Mouse (Mus musculus) gastrocnemius, postnatal 36 days (tissue): ENCODE results near the gene Izumo1. TPM values are rescaled to one million over a fixed set of nuclear protein-coding genes. Genes with fewer than 3 reads are reported as not detected.

Experiments used
- DNase-seq, 2 experiments: peaks; one replicate each; pipeline ENCODE4 v3.0.0; 2022
- intact Hi-C: fragments of 180-260 bp; cut with DNase I; formaldehyde crosslinking; loops from one replicate; pipeline ENCODE4 v1.15.1; 2025
- total RNA-seq, 2 experiments: library from RNA; stranded (reverse); gene quantifications; 2 replicates each; pipeline ENCODE4 v1.2.3; 2021

Izumo1 gene
- total RNA-seq, 2 experiments from 2014 or later: not detected

DNA sequence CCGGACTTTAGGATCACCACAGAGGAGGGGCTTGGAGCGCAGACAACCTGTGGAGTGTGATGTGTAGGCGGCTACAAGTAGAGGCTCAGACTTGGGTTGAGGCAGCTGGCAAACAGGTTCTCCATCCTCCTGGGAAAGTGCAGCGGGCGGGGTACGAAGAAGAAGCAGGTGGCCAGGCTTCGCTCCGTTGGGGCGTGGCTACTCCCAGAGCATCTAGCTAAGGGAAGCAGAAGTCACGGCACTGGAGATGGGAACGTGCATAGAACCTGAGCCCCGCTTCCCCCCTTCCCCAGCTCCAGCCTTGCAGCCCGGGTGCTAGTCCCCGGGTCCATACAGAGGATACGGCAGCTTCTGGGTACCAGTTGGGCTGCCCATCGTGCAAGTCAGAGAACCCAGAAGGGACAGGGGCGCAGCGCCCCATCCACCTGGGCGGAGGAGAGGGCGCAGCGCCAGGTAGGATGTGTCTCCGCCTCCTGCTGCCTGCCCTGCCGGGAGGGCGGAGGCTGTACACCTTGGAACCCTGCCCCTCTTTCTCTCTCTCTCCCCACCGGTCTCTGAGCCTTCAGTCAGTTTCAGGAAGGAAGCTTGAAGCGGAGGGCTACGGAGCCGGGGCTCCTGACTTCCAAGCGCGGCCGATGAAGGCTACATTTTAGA is 4.4 kb upstream of the Izumo1 start, which contains the start of gene Fut1:
TSS of gene Fut1 (plus strand) at position 248 of the 654 bp plus-strand sequence.
- intact Hi-C loops: loop anchor here (5.0 kb wide), 1 partner anchor 50 kb away; the partner anchor contains the start of gene Fut2
- no peak for DNase-seq

DNA sequence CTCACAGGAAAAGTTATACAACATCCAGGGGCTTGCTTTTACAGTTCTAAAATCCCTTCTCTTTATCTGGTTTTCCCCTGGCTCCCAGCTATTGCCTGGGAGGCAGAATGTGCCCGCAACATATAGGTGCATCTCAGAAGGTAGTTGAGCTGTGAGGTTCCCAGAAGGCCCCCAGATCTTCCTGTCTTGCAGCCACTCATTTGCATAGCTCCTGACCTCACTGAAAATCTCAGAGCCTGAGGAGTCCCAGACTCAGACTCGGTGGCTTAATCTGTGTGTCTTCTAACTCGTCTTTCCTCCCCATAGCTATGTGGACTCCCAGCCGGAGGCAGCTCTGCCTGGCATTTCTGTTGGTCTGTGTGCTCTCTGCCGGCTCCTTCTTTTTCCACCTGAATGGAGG is 3.3 kb upstream of the Izumo1 start:
- intact Hi-C loops: loop anchor here (5.0 kb wide), 1 partner anchor 49 kb away; the partner anchor contains the start of gene Fut2

DNA sequence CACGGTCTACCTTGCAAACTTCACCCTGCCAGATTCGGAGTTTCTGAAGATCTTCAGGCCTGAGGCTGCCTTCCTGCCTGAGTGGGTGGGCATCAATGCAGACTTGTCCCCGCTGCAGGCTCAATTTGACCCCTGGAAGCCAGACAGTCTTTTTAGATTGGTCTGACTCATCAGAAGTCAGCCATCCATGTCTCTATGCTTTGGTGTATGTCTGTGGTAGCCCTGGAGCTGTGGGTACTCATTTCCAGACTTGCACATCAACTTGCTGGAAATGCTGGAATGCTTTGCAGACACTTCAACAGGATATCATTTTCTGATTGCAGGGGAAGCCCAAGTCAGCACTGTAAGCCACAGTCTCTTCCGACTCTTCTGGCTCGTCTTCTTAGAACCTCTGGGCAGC is 2.0 kb upstream of the Izumo1 start:
- intact Hi-C loops: loop anchor here (5.0 kb wide), 1 partner anchor 48 kb away; the partner anchor contains the start of gene Fut2
- no peak for DNase-seq

More for the DNA sequence above, 3.3 kb upstream of the Izumo1 start:
- DNase-seq: no peak

DNA sequence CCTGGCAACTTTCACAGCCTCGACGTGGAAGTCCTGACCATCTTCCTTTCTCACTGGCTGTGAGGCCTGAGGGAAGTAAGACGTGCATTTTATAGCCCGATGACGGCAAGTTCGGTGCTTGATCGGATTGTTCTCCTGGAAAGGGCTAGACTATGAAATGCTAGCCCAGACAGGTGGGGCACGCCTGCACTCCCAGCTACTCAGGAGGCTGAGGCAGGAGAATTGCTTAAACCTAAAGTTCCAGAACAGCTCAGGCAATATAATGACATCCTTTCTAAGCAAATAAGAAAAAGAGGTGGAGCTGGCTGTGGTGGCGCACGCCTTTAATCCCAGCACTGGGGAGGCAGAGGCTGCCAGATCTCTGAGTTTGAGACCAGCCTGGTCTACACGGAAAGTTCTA is 1.9 kb downstream of the Izumo1 start:
- intact Hi-C loops: no loop called here
- no peak for DNase-seq

DNA sequence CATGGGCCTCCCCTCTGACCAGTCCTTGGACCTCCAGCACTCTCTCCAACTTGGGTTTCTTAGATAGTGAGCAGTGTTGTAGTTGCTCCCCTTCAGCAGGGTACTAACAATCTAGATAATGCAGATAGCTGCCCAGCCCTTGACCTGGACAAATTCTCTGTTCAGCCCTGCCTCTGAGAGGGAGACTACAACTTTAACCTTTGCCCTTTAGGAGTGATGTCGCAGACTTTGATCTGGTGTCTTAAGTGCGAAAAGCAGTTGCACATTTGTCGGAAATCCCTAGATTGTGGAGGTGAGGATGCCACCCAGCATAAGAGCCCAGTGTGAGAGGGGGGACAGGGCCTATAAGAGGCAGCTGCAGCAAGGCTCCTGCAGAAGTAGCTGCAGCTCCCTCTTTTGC is 3.1 kb downstream of the Izumo1 start:
- intact Hi-C loops: no loop called here
- DNase-seq: no peak

DNA sequence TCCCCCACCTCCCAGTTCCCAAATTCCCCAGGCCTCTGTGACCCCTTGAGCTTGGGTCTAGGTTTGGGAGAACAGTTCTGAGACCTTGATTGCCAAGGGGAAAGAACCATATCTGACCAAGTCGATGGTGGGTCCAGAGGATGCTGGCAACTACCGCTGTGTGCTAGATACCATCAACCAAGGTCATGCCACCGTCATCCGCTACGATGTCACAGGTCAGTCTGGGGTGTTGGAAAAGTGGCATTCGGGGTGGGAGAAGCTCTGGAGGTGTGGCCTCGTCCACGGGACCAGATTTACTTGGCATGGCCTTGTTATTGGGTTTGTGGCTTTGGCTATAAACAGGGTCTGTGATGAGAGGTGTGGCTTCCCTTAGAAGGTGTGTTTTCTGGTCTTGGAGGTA is 3.9 kb downstream of the Izumo1 start:
- no peak for DNase-seq
- intact Hi-C loops: no loop called here

DNA sequence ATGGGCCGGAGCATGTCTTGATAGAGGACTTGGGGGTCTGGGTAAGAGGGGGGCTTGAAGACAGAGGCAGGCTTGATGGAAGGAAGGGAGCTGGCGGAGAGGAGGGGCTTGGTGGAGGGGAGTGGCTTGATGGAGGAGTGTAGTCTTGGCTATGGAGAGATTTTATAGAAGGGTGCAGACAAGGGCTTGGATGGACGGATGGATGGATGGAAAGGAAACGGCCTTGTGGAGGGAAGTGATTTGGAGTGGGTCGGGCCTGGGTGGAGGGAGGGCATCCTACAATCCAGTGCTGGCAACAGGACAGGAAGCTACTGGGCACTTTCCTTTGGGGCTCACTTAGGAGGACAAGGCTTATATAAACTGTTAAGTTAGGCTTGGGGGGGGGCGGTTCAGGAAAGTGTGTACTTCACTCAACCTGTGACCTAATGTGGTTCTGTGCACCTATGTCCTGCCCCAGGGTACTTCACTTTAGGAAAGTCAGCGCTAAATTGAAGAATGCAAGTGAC is 5.0 kb downstream of the Izumo1 start:
- intact Hi-C loops: no loop called here
- no peak for DNase-seq

DNA sequence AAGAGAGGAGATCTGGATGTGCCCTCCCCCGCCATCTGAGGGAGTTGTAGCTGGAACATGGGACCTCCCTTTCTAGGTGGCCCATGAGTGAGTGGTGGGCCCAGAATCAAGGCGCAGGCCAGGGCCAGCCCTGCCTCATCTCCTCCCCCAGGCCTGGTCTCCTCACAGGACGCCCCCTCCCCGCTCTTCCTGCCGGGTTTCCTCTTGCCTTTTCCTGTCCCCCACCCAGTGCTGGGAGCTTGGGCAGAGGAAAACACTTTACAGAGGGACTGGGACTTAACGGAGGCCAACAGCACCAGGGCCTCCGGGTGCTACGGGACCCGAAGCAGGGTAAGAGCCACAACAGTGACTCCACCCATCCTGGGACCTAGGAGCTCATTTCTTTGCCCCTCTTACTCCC is 5.7 kb downstream of the Izumo1 start, which contains the start of gene Rasip1:
TSS of gene Rasip1 (plus strand) at position 228 of the 400 bp plus-strand sequence.
- peak in 1 of 2 experiments; percentile 26 for DNase-seq
- intact Hi-C loops: no loop called here

DNA sequence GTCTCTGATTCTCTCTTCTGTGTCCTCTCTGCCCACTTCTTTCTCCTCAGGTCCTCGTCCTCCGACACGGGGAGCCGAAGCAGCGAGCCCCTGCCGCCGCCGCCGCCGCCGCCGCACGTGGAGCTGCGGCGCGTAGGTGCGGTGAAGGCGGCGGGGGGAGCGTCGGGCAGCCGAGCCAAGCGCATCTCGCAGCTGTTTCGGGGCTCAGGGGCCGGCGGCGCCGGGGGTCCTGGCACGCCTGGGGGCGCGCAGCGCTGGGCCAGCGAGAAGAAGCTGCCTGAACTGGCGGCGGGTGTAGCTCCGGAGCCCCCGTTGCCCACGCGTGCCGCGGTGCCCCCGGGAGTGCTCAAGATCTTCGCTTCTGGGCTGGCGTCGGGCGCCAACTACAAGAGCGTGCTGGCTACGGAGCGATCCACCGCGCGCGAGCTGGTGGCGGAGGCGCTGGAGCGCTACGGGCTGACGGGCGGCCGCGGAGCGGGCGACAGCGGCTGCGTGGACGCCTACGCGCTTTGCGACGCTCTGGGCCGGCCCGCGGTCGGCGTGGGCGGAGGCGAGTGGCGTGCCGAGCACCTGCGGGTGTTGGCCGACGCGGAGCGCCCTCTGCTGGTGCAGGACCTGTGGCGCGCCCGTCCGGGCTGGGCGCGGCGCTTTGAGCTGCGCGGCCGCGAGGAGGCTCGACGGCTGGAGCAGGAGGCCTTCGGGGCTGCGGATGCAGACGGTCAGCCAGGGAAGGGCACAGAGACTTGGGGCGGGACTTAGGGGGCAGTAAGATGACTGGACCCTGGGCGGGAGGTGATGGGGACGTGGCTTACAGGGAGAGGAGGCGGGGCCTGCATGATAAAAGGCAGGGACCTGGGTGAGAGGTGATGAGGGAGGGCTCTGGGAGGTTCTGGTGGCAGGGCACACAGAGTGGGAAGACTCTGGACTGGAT is 7.0 kb downstream of the Izumo1 start:
- intact Hi-C loops: no loop called here
- DNase-seq: peak; percentile 82 to 86

DNA sequence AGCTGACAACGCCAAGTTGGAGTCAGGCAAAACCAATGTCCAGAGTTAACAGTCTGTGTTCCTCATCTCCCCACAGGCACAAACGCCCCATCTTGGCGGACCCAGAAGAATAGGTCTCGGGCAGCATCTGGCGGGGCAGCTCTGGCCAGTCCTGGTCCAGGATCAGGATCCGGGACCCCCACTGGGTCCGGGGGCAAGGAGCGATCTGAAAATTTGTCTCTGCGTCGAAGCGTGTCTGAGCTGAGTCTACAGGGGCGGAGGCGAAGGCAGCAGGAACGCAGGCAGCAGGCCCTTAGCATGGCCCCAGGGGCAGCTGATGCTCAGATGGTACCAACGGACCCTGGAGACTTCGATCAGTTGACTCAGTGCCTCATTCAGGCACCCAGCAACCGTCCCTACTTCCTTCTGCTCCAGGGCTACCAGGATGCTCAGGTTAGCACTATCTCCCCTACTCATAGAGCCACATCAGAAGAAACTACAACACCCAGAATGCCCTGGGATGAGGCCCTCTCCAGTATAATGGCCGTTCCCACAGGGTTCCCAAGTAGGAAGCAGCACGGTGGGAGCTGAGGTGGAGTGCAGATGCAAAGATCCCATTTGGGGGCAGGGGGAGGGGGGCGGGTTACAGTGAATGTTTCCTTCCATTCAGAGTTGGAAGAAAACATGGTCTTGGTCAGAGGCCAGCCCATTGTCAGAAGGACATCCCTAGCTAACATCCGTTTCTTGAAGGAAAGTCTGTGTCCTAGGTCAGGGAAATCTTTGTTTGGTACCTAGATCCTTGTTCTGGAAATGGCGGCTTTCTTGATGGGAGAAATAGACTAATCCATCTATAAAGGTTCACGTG is 8.7 kb downstream of the Izumo1 start:
- no peak for DNase-seq
- intact Hi-C loops: no loop called here

DNA sequence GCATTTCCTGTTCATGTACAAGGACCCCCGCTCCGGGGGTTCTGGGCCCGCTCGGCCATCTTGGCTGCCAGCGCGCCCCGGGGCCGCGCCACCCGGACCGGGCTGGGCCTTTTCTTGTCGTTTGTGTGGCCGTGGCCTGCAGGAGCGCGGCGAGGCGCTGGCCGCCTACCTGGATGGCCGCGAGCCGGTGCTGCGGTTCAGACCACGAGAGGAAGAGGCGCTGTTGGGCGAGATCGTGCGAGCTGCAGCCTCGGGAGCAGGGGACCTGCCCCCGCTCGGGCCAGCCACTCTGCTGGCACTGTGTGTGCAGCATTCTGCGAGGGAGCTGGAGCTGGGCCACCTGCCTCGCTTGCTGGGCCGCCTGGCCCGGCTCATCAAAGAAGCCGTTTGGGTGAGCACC is 10.9 kb downstream of the Izumo1 start:
- no peak for DNase-seq
- intact Hi-C loops: no loop called here

DNA sequence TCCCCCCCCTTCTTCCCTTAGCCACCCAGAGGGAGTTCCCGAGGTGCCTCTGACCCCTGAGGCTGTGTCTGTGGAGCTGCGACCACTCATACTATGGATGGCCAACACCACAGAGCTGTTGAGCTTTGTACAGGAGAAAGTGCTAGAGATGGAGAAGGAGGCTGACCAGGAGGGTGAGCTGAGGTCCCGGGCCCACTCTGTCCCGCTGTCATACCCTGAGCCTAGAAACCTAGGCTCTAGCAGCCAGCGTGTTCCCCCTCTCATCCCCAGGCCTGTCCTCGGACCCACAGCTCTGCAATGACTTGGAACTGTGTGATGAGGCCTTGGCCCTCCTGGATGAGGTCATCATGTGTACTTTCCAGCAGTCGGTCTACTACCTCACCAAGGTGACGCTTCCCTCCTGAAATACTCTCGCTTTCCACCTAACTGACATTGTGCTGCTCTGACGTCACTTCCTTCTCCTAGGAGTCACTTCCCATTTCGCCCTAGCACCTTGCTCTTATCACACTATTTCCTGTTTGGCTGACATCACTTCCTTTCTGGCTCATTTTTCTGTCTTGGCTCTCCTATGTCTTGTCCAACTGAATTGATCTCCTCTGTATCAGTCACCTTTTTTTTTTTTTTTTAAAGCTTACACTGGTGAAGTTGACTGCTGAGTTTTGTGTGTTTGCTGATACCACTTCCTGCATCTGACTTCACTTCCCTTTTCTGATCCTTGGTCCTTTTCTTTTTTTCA is 13.5 kb downstream of the Izumo1 start:
- intact Hi-C loops: no loop called here
- DNase-seq: no peak

DNA sequence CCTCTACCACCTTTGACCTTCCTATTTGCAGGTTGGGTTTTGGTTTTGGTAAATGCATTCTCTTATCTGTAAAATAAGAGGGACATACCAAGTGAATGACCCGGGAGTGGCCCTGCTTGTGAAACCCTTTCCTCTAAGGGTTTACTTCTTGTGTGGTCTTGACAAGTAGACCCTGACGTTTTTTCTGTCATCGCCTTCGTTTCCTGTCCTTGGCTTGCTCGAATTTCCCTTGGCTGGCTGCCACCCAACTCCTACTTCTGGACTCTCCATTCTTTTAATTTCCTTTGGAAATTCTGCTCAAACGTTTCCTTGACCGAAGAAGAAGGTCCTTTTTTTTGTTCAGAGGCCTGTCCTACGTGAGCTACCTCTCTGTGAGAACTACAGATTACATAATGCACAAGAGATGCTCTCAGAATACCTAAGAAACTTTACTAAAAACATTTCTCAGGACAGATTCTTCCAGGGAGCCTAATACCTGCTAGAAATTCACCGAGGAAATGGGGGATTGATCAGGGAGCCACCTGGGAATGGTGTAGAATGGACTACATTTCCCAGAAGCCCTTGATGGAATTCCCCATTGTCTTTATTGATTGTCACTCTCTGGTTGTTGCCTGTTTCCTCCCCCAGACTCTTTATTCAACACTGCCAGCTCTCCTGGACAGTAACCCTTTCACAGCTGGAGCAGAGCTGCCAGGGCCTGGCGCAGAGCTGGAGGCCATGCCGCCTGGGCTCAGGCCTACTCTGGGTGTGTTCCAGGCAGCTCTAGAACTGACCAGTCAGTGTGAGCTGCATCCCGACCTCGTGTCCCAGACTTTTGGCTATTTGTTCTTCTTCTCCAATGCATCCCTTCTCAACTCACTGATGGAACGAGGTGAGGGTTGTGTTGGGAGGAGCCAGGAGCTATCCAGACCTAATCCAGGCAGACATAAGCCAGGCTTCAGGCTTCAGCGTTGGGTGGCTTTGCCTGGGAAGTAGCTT is 14.4 kb downstream of the Izumo1 start:
- intact Hi-C loops: no loop called here
- no peak for DNase-seq

DNA sequence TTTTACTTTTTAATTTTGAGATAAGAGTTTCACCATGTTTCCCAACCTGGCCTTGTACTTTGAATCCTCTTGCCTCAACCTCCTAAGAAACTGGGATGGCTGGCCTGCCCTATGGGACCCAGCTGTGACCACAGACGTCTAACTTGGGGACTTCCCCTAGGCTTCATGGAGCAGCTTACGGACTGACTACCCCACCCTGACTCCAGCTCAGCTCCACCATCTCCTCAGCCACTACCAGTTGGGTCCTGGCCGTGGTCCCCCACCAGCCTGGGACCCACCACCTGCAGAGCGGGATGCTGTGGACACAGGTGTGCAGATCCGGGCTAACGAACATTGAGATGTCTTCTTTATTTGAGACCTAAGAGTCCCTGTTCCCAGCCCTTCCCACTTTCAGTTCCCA is 16.1 kb downstream of the Izumo1 start:
- intact Hi-C loops: no loop called here
- no peak for DNase-seq

DNA sequence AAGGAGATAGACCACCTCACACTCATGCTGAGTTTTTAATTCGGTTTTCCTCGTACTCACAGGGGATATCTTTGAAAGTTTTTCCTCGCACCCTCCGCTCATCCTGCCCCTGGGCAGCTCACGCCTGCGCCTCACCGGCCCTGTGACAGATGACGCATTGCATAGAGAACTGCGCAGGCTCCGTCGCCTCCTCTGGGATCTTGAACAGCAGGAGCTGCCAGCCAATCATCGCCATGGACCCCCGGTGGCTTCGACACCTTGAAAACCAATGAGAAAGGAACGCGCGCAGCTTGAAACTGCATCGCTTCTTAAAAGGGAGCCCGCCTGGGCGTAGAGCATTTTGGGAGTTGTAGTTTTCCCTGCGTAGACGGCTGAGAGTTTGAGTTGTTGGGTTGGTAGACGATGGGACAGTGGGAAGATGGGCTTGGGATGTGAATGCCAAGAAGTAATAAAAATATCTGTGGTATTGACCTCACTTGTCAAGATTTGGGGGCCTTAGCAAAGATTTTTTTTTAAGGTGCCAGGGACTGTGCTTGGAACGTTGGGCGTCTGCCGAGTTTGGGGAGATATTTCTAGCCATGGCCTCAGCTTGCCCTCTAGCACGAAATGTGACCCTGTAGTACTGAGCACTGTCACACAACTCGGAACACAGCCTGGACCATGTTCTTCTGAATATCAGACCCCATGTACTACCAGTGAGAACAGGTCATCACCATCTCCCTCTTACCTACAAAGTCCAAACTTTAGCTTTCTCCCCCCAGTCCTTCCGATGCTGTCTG is 17.2 kb downstream of the Izumo1 start:
- DNase-seq: peak; percentile 88 to 92
- intact Hi-C loops: no loop called here

DNA sequence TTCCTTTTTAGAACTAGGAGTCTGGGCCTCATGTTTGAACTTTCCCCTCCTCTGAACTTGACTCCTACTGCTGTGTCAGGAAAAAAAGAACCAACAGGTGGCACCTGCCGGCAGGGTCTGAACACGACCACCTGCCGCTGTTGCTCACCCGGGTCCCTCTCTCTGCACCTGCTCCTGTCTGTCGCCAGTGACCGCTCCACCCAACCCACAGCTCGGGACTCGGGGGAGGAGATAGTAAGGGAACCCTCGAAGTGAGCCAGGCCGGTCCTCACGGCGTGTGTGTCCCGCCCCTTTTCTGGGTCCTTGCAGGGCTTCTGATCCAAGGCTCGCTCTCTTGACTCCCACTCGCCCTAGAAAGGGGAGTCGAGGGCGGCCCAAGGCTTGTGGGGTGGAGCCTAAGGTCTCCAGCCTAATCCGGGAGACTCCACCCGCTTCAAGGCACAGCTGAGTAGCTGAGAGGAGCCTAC is 18.0 kb downstream of the Izumo1 start, which contains the start of gene Mamstr:
TSS of gene Mamstr (plus strand) at position 417 of the 467 bp plus-strand sequence.
- peak; percentile 57 to 75 for DNase-seq
- intact Hi-C loops: no loop called here

DNA sequence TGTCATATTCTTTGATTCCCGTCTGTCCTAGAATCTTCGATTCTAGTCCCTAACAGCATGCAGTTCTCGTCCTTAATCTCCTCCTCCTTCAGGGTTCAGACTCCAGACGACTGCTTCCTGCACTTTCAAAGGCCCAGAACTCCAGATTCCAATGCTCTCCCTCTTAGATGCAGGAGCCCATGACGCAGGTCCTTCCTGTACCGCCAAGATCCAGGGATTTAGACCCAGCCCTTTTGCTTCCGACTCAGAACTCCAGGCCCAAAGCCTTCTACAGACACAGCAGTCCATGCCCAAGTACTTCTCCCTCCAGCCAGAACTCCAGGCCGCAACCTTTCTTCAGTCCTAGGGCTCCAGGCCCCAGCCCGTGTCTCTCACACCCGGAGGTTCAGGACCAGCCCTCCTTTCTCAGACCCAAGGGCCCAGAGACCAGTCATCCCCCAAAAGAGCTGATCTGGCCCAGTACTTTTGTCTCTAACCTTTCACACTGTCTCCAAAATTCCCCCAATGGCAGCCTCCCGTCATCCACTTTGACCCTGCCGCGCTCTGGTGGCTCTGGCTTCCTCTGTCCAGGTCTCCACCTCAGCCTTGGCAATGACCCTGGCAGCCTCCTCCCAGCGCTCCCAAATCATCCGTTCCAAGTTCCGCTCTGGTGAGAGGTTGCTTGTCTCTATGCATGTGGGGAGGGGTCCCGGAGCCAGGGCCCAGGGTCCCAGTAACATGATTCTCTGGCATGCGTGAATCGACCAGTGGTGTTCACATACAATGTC is 18.8 kb downstream of the Izumo1 start:
- intact Hi-C loops: no loop called here
- DNase-seq: peak in 1 of 2 experiments; percentile 43
